Comparison of ENCODE assay signal across 8 mouse cellular contexts in genomic region chr4:108030888-108031501, GRCm38 (mm10).
DNase-seq lines count a peak whose midpoint lies in the region; ATAC-seq and TF ChIP-seq lines count a peak whose summit lies in the region.

No protein-coding gene starts in this region.

- TF ChIP-seq POLR2A in olfactory bulb, adult 2 months (IDR thresholded peaks at IDR 0.05; ENCODE audit: insufficient read depth, low read depth, low read length): no peak

- H3K4me3 ChIP-seq in left cerebral cortex, adult 2 months: peak overlapping the region; percentile 59
- H3K4me3 ChIP-seq in embryonic facial prominence, embryonic 13.5 days: peak overlapping the region; percentile 67
- peak overlapping the region; percentile 51 for H3K4me3 ChIP-seq in olfactory bulb, adult 2 months (ENCODE audit: insufficient read depth, low read depth, low read length)

- H3K27ac ChIP-seq in left cerebral cortex, adult 2 months: peak overlapping the region; percentile 84; the same call in 1 of the 2 replicates
- H3K27ac ChIP-seq in embryonic facial prominence, embryonic 13.5 days: no peak overlapping the region
- no peak overlapping the region for H3K27ac ChIP-seq in olfactory bulb, adult 2 months (ENCODE audit: insufficient read depth, low read depth, low read length)

- H3K9me3 ChIP-seq in embryonic facial prominence, embryonic 13.5 days: no peaks in the 10 kb centered on the region

- H3K4me2 ChIP-seq in embryonic facial prominence, embryonic 13.5 days: peak overlapping the region; percentile 90

- H3K9ac ChIP-seq in embryonic facial prominence, embryonic 13.5 days: peak overlapping the region; percentile 78

- DNase-seq in left cerebral cortex, adult 2 months (ENCODE audit: extremely low spot score in 1 of 2, low spot score in 2 of 2): no peak
- no peak for DNase-seq in left cerebral cortex, adult 11 months (ENCODE audit: low spot score)
- peak; percentile 45 to 68 for DNase-seq in kidney, postnatal 4 days
- no peak for DNase-seq in layer of hippocampus, adult 8-10 months (ENCODE audit: low spot score in 2 of 2)
- DNase-seq in natural killer cell, adult 2 months (ENCODE audit: low spot score in 2 of 2): no peak

- peaks cover 48% of the 10 kb centered on the region for H3K27me3 ChIP-seq in embryonic facial prominence, embryonic 13.5 days

- 1% methylated on average over 22 of the region's 22 CpGs for WGBS in embryonic facial prominence, embryonic 13.5 days
- 30% methylated on average over 22 of the region's 22 CpGs for WGBS in olfactory bulb, adult 2 months

- no peaks in the 10 kb centered on the region for H3K36me3 ChIP-seq in embryonic facial prominence, embryonic 13.5 days

- peaks cover 20% of the 10 kb centered on the region for H3K4me1 ChIP-seq in embryonic facial prominence, embryonic 13.5 days
- peaks cover 14% of the 10 kb centered on the region for H3K4me1 ChIP-seq in olfactory bulb, adult 2 months (ENCODE audit: control insufficient read depth, insufficient read depth, low read length)

- ATAC-seq in embryonic facial prominence, embryonic 13.5 days (ENCODE audit: insufficient number of reproducible peaks, insufficient read depth, low FRiP score, low TSS enrichment, low read depth): 0 out of 2 replicates have a peak, but pooled peaks have one; percentile 16
- ATAC-seq in megakaryocyte progenitor cell, adult 5-6 weeks (replicated peaks; ENCODE audit: poor library complexity): no peak

- TF ChIP-seq CTCF in left cerebral cortex, adult 2 months (IDR thresholded peaks at IDR 0.05): no peak
- TF ChIP-seq CTCF in olfactory bulb, adult 2 months (IDR thresholded peaks at IDR 0.05; ENCODE audit: insufficient read depth, low read depth, low read length): no peak

- intact Hi-C loops in left cerebral cortex, adult 2 months (cut with DNase I): no loop called here

Comparison
In these comparisons a context has a peak if more than half of its experiments do, and no peak if none do; other contexts are left out.
1. DNase-seq: peak in kidney, postnatal 4 days (2 of 2); none in left cerebral cortex, adult 2 months (0 of 2), left cerebral cortex, adult 11 months (single experiment), layer of hippocampus, adult 8-10 months (0 of 2) and natural killer cell, adult 2 months (0 of 2).
2. Peak in every context shown above with its lines, with median percentiles within 50 percentile points of each other: H3K4me3 ChIP-seq.